Mouse (Mus musculus) hematopoietic multipotent progenitor cell, adult 10-12 weeks (in vitro differentiated cells): ENCODE measurements around the gene Mobp. TPM values are rescaled to one million over a fixed set of nuclear protein-coding genes. Genes with fewer than 3 reads are reported as not detected.

Source experiments
- polyA plus RNA-seq: library from polyadenylated mRNA; stranded (reverse); fragments of >175 nt; gene quantifications from 2 replicates; pipeline ENCODE4 v1.2.3, GENCODE M21; 2012; ENCODE audit warnings: low replicate concordance

Gene Mobp
- 0.08 TPM in 1 of 2 replicates, not detected in the other for polyA plus RNA-seq

DNA sequence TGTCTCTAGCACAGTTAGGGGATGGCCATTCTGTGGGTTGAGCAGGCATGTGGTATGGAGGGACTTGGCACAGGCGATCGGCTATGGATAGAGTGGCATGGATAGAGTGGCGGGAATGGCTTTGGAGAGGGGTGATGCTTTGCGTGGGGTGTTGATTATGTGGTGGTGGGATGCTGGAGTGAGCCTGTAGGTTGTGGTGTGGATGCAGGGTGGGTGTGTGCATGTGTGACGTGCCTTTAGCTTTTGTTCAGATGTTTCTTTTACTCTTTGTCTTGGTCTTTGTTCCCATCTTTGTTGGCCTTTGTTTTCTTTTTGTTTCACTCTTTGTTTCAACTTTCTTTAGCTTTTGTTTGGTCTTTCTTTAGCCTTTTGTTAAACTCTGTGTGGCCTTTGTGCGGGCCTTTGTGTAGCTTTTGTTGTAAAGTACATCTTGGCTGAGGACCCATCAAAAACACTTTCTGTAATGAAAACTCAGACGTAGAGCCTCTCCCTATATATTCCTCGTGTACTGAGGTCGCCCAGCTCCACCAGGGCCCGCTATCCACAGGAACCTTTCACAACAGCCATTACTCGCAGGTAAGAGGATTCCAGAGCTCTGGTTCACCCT lies at the start of gene Mobp:
Gene Mobp, plus strand, starts transcription at position 486 of the 607 bp plus-strand sequence.

DNA sequence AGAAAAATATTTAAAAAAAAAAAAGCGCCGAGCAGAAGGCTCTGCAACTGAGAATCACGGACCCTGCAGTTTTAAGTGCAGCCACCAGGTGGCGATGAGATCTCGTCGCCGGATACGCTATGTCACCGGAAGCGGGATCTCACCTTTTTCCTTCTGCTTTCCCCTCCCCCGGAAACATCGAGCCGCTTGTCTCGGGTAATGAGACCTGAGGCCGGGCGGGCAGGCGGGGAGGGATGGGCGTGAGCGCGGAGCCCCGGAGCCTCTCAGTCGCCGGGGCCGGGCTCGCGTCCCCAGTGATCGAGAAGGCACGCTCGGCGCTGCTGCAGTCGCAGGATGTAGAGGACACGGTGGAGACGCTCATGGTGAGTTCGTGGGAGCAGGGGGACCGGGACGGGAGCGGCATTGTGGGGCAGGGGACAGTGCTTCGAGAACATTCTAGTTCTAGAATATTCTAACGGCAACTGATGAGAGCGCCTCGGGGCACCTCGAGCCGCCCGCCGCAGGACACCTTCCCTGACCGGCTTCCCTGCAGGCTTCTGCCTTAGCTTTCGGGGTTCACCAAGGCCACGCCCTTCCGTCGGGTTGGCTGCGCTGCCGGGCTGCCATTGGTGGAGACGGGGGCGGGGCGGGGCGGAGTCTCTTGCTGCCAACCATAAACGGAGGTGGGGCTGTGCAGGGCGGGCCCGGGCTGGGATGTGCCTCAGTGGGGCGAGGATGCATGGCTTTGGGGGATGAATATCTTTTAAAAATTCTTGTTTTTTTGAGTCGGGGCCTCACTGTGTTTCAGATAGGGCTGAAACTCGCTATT lies 39.1 kb upstream of the Mobp start, which contains the start of gene Slc25a38:
Gene Slc25a38, plus strand, starts transcription at position 164 of the 808 bp plus-strand sequence.

DNA sequence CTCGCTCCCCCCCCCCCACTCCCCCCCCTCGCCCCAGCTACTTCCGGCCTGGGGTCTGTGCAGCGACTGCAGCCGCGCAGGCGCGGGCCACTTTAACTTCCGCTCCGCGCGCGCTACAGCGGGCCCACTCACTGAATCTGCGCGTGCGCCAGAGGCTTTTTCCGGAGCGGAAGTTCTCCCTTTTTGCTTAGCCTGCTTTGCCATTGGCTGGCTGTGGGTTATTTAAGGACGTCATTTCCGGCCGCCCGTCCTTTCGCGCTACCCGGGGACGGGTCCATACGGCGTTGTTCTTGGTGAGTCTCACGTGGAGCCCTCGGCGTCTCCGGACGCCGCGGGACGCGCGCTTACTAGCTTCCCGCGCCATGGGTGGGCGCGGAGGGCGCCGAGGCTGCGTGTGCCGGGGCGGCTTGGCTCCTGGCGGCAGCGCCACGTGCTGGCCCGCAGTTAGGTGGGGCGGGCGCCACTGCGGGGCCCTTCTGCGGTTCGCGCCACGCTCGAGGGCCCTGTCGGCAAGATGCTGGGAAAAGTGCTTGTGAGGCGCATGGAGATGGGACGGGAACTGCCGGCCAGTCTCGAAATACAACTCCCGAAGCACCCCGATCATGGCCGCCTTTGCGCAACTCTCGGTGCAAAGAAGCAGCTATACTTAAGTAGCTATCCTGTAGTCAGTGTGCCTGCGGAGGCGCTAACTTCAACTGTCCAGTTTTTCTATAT lies 21.8 kb upstream of the Mobp start, which contains the start of gene Rpsa:
Gene Rpsa, plus strand, starts transcription at position 152 of the 714 bp plus-strand sequence.

Other genes starting within 250 kb of the Mobp start
- 8.4 and 15.4 TPM in 2 replicates for gene Gorasp1, start 212.1 kb upstream of the Mobp start, polyA plus RNA-seq
- 0.08 TPM in 1 of 2 replicates, not detected in the other for gene Ttc21a, start 212.1 kb upstream of the Mobp start, polyA plus RNA-seq
- 101 and 123 TPM in 2 replicates for gene Csrnp1, start 165.0 kb upstream of the Mobp start, polyA plus RNA-seq
- gene Xirp1, start 126.1 kb upstream of the Mobp start, polyA plus RNA-seq: not detected in 2 replicates
- 3.5 and 3.8 TPM in 2 replicates for gene Cx3cr1, start 79.8 kb upstream of the Mobp start, polyA plus RNA-seq
- 0.20 and 0.50 TPM in 2 replicates for gene Ccr8, start 57.6 kb upstream of the Mobp start, polyA plus RNA-seq
- 45.2 and 56.2 TPM in 2 replicates for gene Slc25a38, start 39.3 kb upstream of the Mobp start, polyA plus RNA-seq
- 1,066 and 10,393 TPM in 2 replicates for gene Rpsa, start 22.0 kb upstream of the Mobp start, polyA plus RNA-seq
- 0.51 TPM in 1 of 2 replicates, not detected in the other for gene Myrip, start 151.8 kb downstream of the Mobp start, polyA plus RNA-seq